Mouse (Mus musculus) thymus, adult 2 months (tissue): ENCODE results near the gene Olfr472.

Experiments used
- CTCF ChIP-seq: fragments of 200-500 bp; IDR thresholded peaks from 2 replicates; pipeline ENCODE4 v1.5.1; 2012; ENCODE audit warnings: mild to moderate bottlenecking, control low read depth, low read length, moderate library complexity, borderline replicate concordance; ENCODE audit not compliant: control insufficient read depth, poor library complexity, insufficient read depth; ENCODE audit errors: extremely low read depth
- POLR2A ChIP-seq: fragments of 200-500 bp; IDR thresholded peaks from 2 replicates; pipeline ENCODE4 v1.6.1; 2012; ENCODE audit warnings: mild to moderate bottlenecking, low read length, control low read depth, moderate library complexity; ENCODE audit not compliant: control insufficient read depth, poor library complexity, insufficient read depth; ENCODE audit errors: extremely low read depth

GRCm38 (mm10) chr7:107954343-107954742 is 56.6 kb downstream of the Olfr472 start, which contains the start of gene Olfr474:
- TF ChIP-seq POLR2A: no peak
- TF ChIP-seq CTCF: no peak
